Mouse (Mus musculus): ENCODE results near the gene Rabif.

- TF ChIP-seq TCF12 (IDR thresholded peaks at IDR 0.05; ENCODE audit: insufficient read depth, poor library complexity, severe bottlenecking): no peak
- no peak for TF ChIP-seq MAX (IDR thresholded peaks at IDR 0.05; ENCODE audit: low read depth)
- TF ChIP-seq POLR2A (IDR thresholded peaks at IDR 0.05; ENCODE audit: insufficient read length, low read depth): no peak
- TF ChIP-seq USF1 (IDR thresholded peaks at IDR 0.05; ENCODE audit: low read depth): no peak
- TF ChIP-seq E2F4 (IDR thresholded peaks at IDR 0.05; ENCODE audit: insufficient read depth): no peak
- no peak for TF ChIP-seq SRF (IDR thresholded peaks at IDR 0.05; ENCODE audit: control insufficient read depth, insufficient read length, low read depth)
Observed at GRCm38 (mm10) chr1:134513876-134514590, 19.6 kb downstream of the Rabif start.
